Mouse (Mus musculus) adrenal gland, postnatal 25 days (tissue): ENCODE data around the gene Samd5. TPM values are rescaled to one million over a fixed set of nuclear protein-coding genes. Genes with fewer than 3 reads are reported as not detected.

ENCODE experiments used
- DNase-seq: peaks from one replicate; pipeline ENCODE4 v3.0.0; 2021; ENCODE audit warnings: mixed read lengths
- total RNA-seq: library from RNA; stranded (reverse); gene quantifications from 2 replicates; pipeline ENCODE4 v1.2.3, GENCODE M21; 2021

The Samd5 gene
- total RNA-seq, 1 experiment from 2014 or later, result 8.7 TPM

DNA sequence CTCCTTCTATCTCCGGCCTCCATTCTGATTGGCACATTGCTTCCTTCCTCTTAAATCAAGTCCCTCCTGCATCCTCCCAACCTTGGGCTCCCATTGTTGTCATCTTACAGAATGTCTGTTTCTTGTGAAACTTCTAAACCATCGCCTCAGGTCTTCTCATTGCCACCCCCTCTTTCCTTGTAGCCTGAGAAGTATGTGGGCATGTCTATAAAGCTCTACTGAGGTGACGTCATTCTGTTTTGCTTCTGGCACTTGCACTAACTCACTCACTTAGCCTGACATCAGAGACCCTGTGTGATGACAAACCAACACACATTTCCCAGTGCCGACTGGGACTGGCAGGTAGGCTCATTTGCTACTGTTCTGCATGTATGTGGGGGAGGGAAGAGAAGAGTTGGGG, 100.9 kb downstream of the Samd5 start:
- DNase-seq, result no peak

Other genes starting within 250 kb of the Samd5 start
- gene Stxbp5, start 225.9 kb upstream of the Samd5 start, total RNA-seq, result 41.2 and 42.6 TPM in 2 replicates